Mouse (Mus musculus) lung, embryonic 15.5 days (tissue): ENCODE data around the gene Slc35f5. TPM values are rescaled to one million over a fixed set of nuclear protein-coding genes. Genes with fewer than 3 reads are reported as not detected.

Source experiments
- ATAC-seq: fragments of 200-750 bp; cut with Nextera tagmentation; 2 replicates; pipeline ENCODE4 v1.8.0; 2017; ENCODE audit warnings: moderate number of reproducible peaks, borderline replicate concordance; ENCODE audit not compliant: low FRiP score, low TSS enrichment; ENCODE audit errors: extremely low read depth
- H3K27ac ChIP-seq: fragments of 300-500 bp; sonication (generic); 2 replicates; pipeline ENCODE4 v1.5.1; 2015; ENCODE audit warnings: moderate library complexity, mild to moderate bottlenecking, inconsistent platforms
- H3K27me3 ChIP-seq: fragments of 300-500 bp; sonication (generic); 2 replicates; pipeline ENCODE4 v1.6.1; 2015; ENCODE audit warnings: inconsistent platforms
- H3K36me3 ChIP-seq: fragments of 300-500 bp; sonication (generic); 2 replicates; pipeline ENCODE4 v1.6.1; 2015; ENCODE audit warnings: inconsistent platforms
- H3K4me1 ChIP-seq: fragments of 300-500 bp; sonication (generic); 2 replicates; pipeline ENCODE4 v1.6.1; 2015; ENCODE audit warnings: inconsistent platforms
- H3K4me2 ChIP-seq: fragments of 300-500 bp; sonication (generic); 2 replicates; pipeline ENCODE4 v1.6.1; 2015; ENCODE audit warnings: inconsistent platforms, mild to moderate bottlenecking, moderate library complexity
- H3K4me3 ChIP-seq: fragments of 300-500 bp; sonication (generic); 2 replicates; pipeline ENCODE4 v1.5.1; 2015; ENCODE audit warnings: mild to moderate bottlenecking, inconsistent platforms
- H3K9ac ChIP-seq: fragments of 300-500 bp; sonication (generic); 2 replicates; pipeline ENCODE4 v1.6.1; 2015; ENCODE audit warnings: inconsistent platforms
- H3K9me3 ChIP-seq: fragments of 300-500 bp; sonication (generic); 2 replicates; pipeline ENCODE4 v1.6.1; 2016; ENCODE audit warnings: inconsistent platforms
- WGBS: fragments of 180-500 bp; shearing (Covaris S2); methylation state at CpG from one replicate; pipeline ENCODE4 v1.1.7; 2015; 5-methylcytosine and 5-hydroxymethylcytosine counted together
- polyA plus RNA-seq: library from polyadenylated mRNA; unstranded; fragments of >200 nt; fragmentation: Nextera tagmentation; extraction: Ambion mirVana; gene quantifications from 2 replicates; pipeline ENCODE4 v1.2.1, GENCODE M21; 2015

Slc35f5 gene
- polyA plus RNA-seq, 1 experiment from 2014 or later = 53.0 TPM

DNA sequence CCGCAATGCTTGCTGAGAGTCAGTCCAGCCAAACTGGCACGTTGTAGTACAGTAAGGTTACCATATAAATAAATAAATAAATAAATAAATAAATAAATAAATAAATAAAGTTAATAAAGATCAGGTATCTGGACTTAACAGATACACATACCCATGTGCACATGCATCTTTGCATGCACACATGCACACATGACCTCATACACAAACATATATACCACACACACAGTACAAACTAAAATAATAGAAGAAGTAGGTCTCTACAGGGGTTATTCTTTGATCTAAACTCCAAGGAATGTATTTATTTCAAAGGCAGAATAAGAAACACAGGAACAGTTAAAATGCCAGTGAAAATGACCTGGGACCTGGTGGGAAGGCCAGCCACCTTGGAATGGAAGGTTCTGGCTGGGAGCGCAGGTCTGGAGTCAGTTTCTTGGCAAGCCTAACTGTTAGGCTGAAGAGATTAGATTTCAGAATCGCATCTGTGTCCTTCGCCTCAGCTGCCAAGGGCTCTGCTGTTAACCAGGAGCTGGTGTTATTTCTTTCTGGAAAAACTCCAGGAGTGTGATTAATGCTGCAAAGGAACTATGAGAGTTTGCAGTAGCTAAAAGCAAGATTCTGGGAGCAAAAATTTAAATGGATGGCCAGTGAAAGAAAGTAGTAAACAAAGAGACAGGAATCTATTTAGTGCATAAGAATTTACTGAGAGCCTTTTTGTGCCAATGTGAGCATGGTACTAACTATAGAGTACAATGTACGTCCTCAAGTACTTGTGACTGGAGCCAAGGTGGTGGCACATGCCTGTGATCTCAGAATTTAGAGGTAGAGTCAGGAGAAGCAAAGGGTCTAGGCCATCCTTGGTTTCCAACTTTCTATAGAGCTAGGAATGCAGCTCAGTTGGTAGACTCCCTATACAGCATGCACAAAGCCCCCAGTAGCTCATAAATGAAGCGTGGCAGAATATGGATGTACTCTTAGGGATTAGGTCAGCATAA is 18.1 kb upstream of the Slc35f5 start:
- Histone ChIP-seq H3K36me3 (no peaks in the 10 kb centered on the region), H3K9ac (no peak overlapping the region), H3K4me3 (no peak overlapping the region), H3K27ac (no peak overlapping the region), H3K9me3 (no peaks in the 10 kb centered on the region), H3K4me2 (no peak overlapping the region), H3K4me1 (peaks cover 8% of the 10 kb centered on the region), H3K27me3 (no peaks in the 10 kb centered on the region)
- 64% methylated on average over 7 of the region's 7 CpGs for WGBS
- ATAC-seq = 0 out of 2 replicates have a peak, but pooled peaks have one; percentile 42

DNA sequence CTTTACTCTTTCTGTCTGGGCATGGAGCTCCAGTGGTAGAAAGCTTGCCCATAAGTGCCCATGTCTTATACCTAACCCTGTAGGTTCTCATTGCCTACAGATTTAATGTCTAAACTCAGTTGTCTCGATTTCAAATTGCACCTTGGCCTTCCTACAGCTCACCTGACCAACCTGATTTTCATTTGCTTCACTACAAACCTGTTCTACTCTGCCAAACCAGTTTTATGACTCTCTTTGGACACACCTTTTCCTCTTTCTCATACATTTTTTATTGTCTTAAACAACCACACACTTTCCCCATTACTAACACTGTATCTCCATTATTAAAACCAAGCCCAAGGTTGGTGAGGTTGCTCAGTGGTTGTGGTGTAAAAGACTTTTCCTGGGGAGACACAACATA is 10.5 kb upstream of the Slc35f5 start:
- Histone ChIP-seq H3K4me1 (no peaks in the 10 kb centered on the region), H3K4me3 (no peak overlapping the region), H3K27ac (peak overlapping the region; percentile 81), H3K4me2 (no peak overlapping the region), H3K9me3 (no peaks in the 10 kb centered on the region), H3K36me3 (no peaks in the 10 kb centered on the region), H3K27me3 (no peaks in the 10 kb centered on the region), H3K9ac (no peak overlapping the region)
- ATAC-seq = peak; percentile 19; the same call in 1 of the 2 replicates
- WGBS = 30% methylated on average over 1 of the region's 1 CpGs

DNA sequence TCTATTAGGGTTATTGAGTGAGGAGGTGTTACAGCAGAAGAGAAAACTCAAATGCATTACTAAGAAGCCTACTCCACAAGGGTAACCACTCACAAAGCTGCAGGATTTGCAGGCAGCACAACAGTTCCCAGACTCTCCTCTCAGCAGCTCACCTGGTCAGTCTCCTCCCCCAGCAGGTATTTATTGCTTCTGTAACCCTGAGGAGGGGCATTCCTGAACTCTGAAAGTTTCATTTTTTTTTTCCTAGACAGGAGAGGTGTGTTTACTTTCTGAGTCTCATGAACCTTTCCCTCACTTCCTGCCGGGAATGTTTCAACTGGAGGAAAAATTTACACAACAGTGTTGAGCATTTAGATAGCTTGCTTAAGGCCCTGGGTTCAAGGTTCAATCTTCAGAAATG is 10.0 kb upstream of the Slc35f5 start:
- H3K9me3 ChIP-seq = no peaks in the 10 kb centered on the region
- H3K27me3 ChIP-seq = no peaks in the 10 kb centered on the region
- no peak overlapping the region for H3K4me3 ChIP-seq
- WGBS = 15% methylated on average over 1 of the region's 1 CpGs
- H3K27ac ChIP-seq = peak overlapping the region; percentile 81
- ATAC-seq = peak; percentile 74; the same call in 1 of the 2 replicates
- H3K36me3 ChIP-seq = no peaks in the 10 kb centered on the region
- no peaks in the 10 kb centered on the region for H3K4me1 ChIP-seq
- no peak overlapping the region for H3K4me2 ChIP-seq
- H3K9ac ChIP-seq = no peak overlapping the region

DNA sequence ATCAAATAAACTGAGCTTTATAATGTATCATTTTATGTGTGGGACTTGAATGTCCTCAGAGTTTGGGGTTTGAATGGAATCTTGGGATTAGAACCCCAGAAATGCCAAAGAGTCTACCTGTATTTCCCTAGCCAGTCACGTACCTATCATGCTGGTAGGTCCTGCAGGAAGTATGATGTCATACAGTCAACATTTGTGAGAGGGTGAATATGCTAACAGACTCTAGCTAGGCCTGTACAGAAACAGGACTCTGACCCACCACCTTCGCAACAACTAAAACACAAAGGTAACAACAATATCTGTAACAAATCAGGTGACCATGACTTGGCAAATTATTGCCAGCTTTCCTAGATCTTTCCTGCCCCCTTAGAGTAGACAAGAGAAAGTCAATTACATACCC is 8.8 kb upstream of the Slc35f5 start:
- Histone ChIP-seq H3K27me3 (no peaks in the 10 kb centered on the region), H3K4me2 (no peak overlapping the region), H3K36me3 (no peaks in the 10 kb centered on the region), H3K9me3 (no peaks in the 10 kb centered on the region), H3K9ac (no peak overlapping the region), H3K4me3 (no peak overlapping the region), H3K4me1 (no peaks in the 10 kb centered on the region), H3K27ac (no peak overlapping the region)
- no peak for ATAC-seq
- WGBS = 56% methylated on average over 2 of the region's 2 CpGs

DNA sequence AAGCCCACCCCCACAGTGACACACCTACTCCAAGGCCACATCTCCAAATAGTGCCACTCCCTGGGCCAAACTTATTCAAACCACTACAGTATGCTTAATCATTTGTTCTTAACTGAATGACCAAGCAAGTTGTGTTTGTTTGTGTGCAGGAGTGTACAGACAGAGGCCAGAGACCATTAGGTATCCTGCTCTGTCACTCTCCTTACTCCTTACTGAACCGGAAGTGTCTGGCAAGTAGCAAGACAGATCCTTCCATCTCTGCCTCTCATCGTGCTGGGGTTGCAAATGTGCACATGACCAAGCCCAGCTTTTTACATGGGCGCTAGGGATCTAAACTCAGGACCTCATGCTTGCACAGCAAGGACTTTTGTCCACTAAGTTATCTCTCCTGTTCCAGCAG is 1.1 kb upstream of the Slc35f5 start:
- Histone ChIP-seq H3K4me3 (no peak overlapping the region), H3K36me3 (no peaks in the 10 kb centered on the region), H3K4me2 (peak overlapping the region; percentile 82; the same call in 1 of the 2 replicates), H3K9me3 (no peaks in the 10 kb centered on the region), H3K9ac (no peak overlapping the region), H3K27me3 (no peaks in the 10 kb centered on the region), H3K27ac (peak overlapping the region; percentile 89), H3K4me1 (peaks cover 14% of the 10 kb centered on the region; the same call in 1 of the 2 replicates)
- no peak for ATAC-seq
- WGBS = 75% methylated on average over 3 of the region's 3 CpGs

DNA sequence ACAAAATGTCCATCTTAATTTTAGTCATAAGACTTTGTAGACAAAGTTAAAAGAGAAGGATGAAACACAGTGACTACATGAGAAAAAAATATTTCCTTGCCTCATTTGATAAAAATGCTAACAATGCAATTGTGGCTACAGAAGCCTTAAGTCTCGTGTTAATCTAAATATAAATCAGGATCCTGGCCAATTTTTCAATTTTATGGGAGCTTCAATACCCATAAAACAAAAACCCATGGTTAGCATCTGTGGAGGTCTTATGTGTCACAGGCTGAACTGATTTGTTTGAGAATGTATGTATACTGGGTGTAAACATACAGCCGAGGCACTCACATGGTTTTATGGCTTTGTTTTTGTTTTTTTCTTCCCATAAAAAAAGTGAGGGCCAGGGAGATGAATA is 674 bp upstream of the Slc35f5 start:
- ATAC-seq = no peak
- WGBS = 2% methylated on average over 2 of the region's 2 CpGs

DNA sequence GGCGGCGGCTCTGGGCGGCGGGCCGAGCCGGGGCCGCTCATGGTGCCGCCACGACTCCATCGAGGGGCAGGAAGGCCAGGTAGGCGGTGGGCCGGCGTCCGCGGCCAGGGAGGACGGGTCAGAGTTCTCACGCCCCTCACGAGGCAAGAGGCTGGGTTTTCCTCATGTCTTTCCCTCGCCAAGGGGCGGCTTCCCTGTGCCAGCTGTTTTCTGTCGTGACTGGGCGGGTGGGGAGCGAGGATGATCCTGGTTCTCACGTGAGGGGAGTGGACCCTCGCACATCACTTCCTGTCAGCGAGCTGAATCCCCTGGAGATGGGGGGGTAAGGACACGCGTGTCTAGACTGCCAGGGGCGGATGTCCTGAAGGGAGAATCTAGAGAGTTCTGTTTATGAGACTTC is 811 bp downstream of the Slc35f5 start:
- Histone ChIP-seq H3K4me2 (peak overlapping the region; percentile 82), H3K27ac (peak overlapping the region; percentile 89), H3K4me1 (peaks cover 14% of the 10 kb centered on the region; the same call in 1 of the 2 replicates), H3K9ac (peak overlapping the region; percentile 90), H3K27me3 (no peaks in the 10 kb centered on the region), H3K9me3 (no peaks in the 10 kb centered on the region), H3K4me3 (peak overlapping the region; percentile 86), H3K36me3 (no peaks in the 10 kb centered on the region)
- WGBS = under 1% methylated on average over 28 of the region's 29 CpGs
- no peak for ATAC-seq

More for the DNA sequence above, 674 bp upstream of the Slc35f5 start:
- Histone ChIP-seq H3K27ac (peak overlapping the region; percentile 89), H3K36me3 (no peaks in the 10 kb centered on the region), H3K4me2 (peak overlapping the region; percentile 82), H3K4me1 (peaks cover 14% of the 10 kb centered on the region; the same call in 1 of the 2 replicates), H3K9me3 (no peaks in the 10 kb centered on the region), H3K9ac (peak overlapping the region; percentile 57), H3K4me3 (peak overlapping the region; percentile 86), H3K27me3 (no peaks in the 10 kb centered on the region)

DNA sequence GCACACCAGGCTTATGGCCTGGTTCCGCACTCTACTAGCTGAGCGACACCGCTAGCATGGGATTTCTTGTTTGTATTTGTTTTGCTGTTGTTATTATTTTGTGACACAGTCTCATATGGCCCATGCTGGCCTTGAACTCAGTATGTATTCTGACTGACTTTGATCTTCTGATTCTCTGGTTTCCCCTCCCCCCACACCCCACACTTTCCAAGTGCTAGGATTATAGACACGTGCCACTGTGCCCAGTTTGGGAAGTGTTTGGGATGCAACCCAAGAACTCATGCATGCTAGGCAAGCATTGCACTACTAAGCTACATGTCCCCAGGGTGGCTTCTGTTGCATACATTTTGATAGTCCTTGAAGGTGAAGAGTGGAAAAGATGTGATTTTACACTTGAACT is 1.4 kb downstream of the Slc35f5 start:
- no peaks in the 10 kb centered on the region for H3K27me3 ChIP-seq
- H3K36me3 ChIP-seq = no peaks in the 10 kb centered on the region
- H3K27ac ChIP-seq = no peak overlapping the region

DNA sequence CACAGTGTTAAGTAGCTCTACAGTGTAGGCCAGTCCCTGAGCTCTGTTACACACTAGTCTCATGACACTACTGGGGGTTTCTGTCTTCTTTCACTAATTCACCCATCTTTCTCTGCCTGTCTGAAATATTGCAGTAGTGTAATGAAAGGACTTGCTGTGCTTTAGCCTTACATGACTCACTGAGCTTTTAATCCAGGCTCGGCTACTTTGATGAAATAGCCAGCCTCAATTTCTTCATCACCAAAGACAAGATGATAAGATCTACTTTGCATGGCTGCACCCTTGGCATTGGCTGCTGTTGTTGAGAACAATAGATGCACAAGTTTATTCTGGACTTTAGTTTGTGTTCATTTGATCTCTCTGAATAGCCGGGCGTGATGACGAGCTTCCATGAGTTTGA is 7.7 kb downstream of the Slc35f5 start:
- no peak for ATAC-seq
- H3K36me3 ChIP-seq = peaks cover 36% of the 10 kb centered on the region
- 92% methylated on average over 4 of the region's 4 CpGs for WGBS
- no peak overlapping the region for H3K4me2 ChIP-seq
- H3K27ac ChIP-seq = no peak overlapping the region
- no peak overlapping the region for H3K9ac ChIP-seq
- no peaks in the 10 kb centered on the region for H3K4me1 ChIP-seq
- no peaks in the 10 kb centered on the region for H3K27me3 ChIP-seq
- H3K9me3 ChIP-seq = no peaks in the 10 kb centered on the region
- no peak overlapping the region for H3K4me3 ChIP-seq

More for the DNA sequence above, 1.4 kb downstream of the Slc35f5 start:
- no peaks in the 10 kb centered on the region for H3K9me3 ChIP-seq
- H3K9ac ChIP-seq = 0 out of 2 replicates have a peak overlapping the region, but pooled peaks have one; percentile 90
- H3K4me3 ChIP-seq = peak overlapping the region; percentile 86
- 65% methylated on average over 4 of the region's 4 CpGs for WGBS
- ATAC-seq = no peak
- H3K4me2 ChIP-seq = peak overlapping the region; percentile 82
- peaks cover 14% of the 10 kb centered on the region; the same call in 1 of the 2 replicates for H3K4me1 ChIP-seq

DNA sequence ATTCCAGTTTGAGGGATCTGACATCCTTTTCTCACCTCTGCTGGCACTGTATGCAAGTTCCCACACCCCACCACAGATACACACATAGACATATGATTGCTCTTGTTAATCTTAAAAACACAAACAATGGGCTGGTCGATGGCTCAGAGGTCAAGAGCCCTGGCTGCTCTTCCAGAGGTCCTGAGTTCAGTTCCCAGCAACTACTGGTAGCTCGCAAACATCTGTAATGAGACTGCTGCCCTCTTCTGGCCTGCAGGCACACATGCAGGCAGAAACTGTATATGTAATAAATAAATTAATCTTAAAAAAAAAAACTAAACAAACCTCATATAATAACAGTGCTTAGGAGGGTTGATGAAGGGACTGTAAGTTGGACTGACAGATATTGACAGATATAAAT is 13.8 kb downstream of the Slc35f5 start:
- H3K4me3 ChIP-seq = no peak overlapping the region
- no peak overlapping the region for H3K9ac ChIP-seq
- H3K36me3 ChIP-seq = peaks cover 69% of the 10 kb centered on the region
- ATAC-seq = no peak
- no peak overlapping the region for H3K4me2 ChIP-seq
- no peaks in the 10 kb centered on the region for H3K9me3 ChIP-seq
- 73% methylated on average over 2 of the region's 2 CpGs for WGBS
- no peak overlapping the region for H3K27ac ChIP-seq
- no peaks in the 10 kb centered on the region for H3K27me3 ChIP-seq
- H3K4me1 ChIP-seq = no peaks in the 10 kb centered on the region

DNA sequence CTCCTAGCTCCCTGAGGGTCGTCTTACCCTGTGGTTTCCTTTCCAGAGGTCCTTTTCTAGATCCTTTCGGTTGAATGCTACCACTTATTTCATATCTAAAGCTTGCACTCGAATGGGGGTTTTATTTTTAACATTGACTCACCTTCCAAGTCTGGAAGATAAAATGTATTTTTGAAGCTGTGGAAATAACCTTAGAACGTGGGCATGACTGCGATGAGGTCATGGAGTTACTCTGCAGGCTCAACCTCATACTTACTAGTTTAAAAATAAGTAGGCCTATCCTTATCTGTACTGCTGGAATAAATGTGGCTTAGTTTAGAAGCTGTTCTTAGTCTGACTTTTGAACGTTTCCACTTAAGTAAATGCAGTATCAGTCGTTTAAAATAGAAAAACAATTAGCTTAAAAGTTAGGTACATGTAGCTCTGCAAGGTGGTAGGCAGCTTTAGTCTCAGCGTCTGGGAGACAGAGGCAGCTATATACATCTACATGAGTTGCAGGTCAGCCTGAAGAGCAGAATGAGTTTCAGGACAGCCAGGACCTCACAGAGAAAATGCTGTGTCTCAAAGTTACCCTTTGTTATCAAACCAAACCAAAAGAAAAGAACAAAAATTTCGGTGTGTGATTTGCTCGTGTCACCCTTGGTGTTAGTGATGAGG is 15.2 kb downstream of the Slc35f5 start:
- ATAC-seq = no peak
- Histone ChIP-seq H3K4me1 (no peaks in the 10 kb centered on the region), H3K4me2 (no peak overlapping the region), H3K36me3 (peaks cover 62% of the 10 kb centered on the region), H3K4me3 (no peak overlapping the region), H3K9ac (no peak overlapping the region), H3K27me3 (no peaks in the 10 kb centered on the region), H3K27ac (no peak overlapping the region), H3K9me3 (no peaks in the 10 kb centered on the region)
- 84% methylated on average over 10 of the region's 10 CpGs for WGBS

DNA sequence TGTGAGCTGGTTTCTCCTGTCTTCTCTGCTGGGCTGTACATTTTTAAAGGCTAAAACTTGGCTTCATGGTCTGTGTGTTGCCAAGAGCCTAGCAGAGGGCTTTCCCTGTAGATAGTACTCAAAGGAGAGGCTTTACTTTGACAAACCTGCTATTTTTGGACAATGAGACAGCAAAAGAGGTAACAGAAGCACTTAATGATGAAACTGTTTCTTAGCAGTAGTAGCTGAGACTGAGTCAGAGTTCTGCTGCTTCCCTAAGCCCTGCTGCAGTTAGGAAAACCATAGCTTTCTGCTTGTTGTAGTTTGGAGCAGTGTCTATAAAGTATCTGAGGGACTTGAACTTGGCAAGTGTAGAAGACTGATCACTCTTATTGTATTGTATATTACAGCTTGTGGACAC is 16.6 kb downstream of the Slc35f5 start:
- no peak overlapping the region for H3K4me2 ChIP-seq
- no peak for ATAC-seq
- no peak overlapping the region for H3K4me3 ChIP-seq
- no peak overlapping the region for H3K27ac ChIP-seq
- H3K27me3 ChIP-seq = no peaks in the 10 kb centered on the region
- no peaks in the 10 kb centered on the region for H3K9me3 ChIP-seq
- H3K9ac ChIP-seq = no peak overlapping the region
- H3K36me3 ChIP-seq = peaks cover 67% of the 10 kb centered on the region
- H3K4me1 ChIP-seq = no peaks in the 10 kb centered on the region
